Mouse (Mus musculus) right cerebral cortex, postnatal 25 days (tissue): ENCODE results near the gene Trmt2a.
A peak's percentile ranks its signal among the peaks of the same experiment; 100 is the strongest.

ENCODE experiments used
- DNase-seq: peaks from one replicate; pipeline ENCODE4 v3.0.0; 2022

Trmt2a gene

GRCm38 (mm10) chr16:18233451-18233850, 15.0 kb upstream of the Trmt2a start:
- DNase-seq = no peak

GRCm38 (mm10) chr16:18233919-18234670, 14.4 kb upstream of the Trmt2a start:
- DNase-seq = no peak

GRCm38 (mm10) chr16:18234671-18235388, 13.6 kb upstream of the Trmt2a start, which contains the start of gene Zdhhc8:
Gene Zdhhc8, minus strand, starts transcription at chr16:18235136.
- DNase-seq = peak; percentile 85

GRCm38 (mm10) chr16:18235389-18236065, 13.0 kb upstream of the Trmt2a start:
- DNase-seq = peak; percentile 70

GRCm38 (mm10) chr16:18236676-18237501, 11.6 kb upstream of the Trmt2a start:
- no peak for DNase-seq

- DNase-seq = no peak
Measured at GRCm38 (mm10) chr16:18241581-18241980, 6.9 kb upstream of the Trmt2a start.

GRCm38 (mm10) chr16:18247521-18248399, 719 bp upstream of the Trmt2a start:
- peak; percentile 36 for DNase-seq

GRCm38 (mm10) chr16:18249364-18249967, 987 bp downstream of the Trmt2a start:
- peak; percentile 49 for DNase-seq

GRCm38 (mm10) chr16:18250231-18250630, 1.8 kb downstream of the Trmt2a start:
- DNase-seq = no peak

- no peak for DNase-seq
Measured at GRCm38 (mm10) chr16:18250828-18251790, 2.6 kb downstream of the Trmt2a start.

GRCm38 (mm10) chr16:18252736-18253135, 4.3 kb downstream of the Trmt2a start:
- DNase-seq = no peak

GRCm38 (mm10) chr16:18253866-18254265, 5.4 kb downstream of the Trmt2a start:
- DNase-seq = no peak

- no peak for DNase-seq
Measured at GRCm38 (mm10) chr16:18258221-18258620, 9.7 kb downstream of the Trmt2a start, which contains the start of gene Gm49776. Gene Gm49776, minus strand, starts transcription at chr16:18258321.

- DNase-seq = no peak
Measured at GRCm38 (mm10) chr16:18265024-18265423, 16.5 kb downstream of the Trmt2a start.

- no peak for DNase-seq
Measured at GRCm38 (mm10) chr16:18268182-18268581, 19.7 kb downstream of the Trmt2a start.

GRCm38 (mm10) chr16:18275166-18275565, 26.7 kb downstream of the Trmt2a start:
- DNase-seq = no peak

GRCm38 (mm10) chr16:18288166-18288565, 39.7 kb downstream of the Trmt2a start:
- DNase-seq = no peak

- no peak for DNase-seq
Measured at GRCm38 (mm10) chr16:18288581-18289061, 40.1 kb downstream of the Trmt2a start.

- peak; percentile 100 for DNase-seq
Measured at GRCm38 (mm10) chr16:18289067-18289588, 40.6 kb downstream of the Trmt2a start, which contains the start of gene Dgcr8. Gene Dgcr8, minus strand, starts transcription at chr16:18289246.
